Mouse (Mus musculus): ENCODE data around the gene Aoah.

- TF ChIP-seq CTCF (IDR thresholded peaks at IDR 0.05; ENCODE audit: low read depth) (no peak), EP300 (IDR thresholded peaks at IDR 0.05; ENCODE audit: low read depth) (no peak)
These were observed 107.8 kb downstream of the Aoah start for GRCm38 (mm10) chr13:20901634-20902135.
